Mouse (Mus musculus) liver, embryonic 14.5 days (tissue): Measurements from ENCODE around the gene Fam172a. TPM values are rescaled to one million over a fixed set of nuclear protein-coding genes. Genes with fewer than 3 reads are reported as not detected.
A peak's percentile ranks its signal among the peaks of the same experiment; 100 is the strongest.

Experiments used
- ATAC-seq: fragments of 200-750 bp; cut with Nextera tagmentation; 2 replicates; pipeline ENCODE4 v1.8.0; 2017; ENCODE audit warnings: moderate number of reproducible peaks, mild to moderate bottlenecking, moderate library complexity; ENCODE audit not compliant: insufficient read depth
- DNase-seq, 3 experiments: peaks; one replicate each; pipeline ENCODE4 v3.0.0-alpha.2; 2012 to 2013; ENCODE audit warnings: low read depth in 3 of 3, low spot score in 3 of 3
- H3K27ac ChIP-seq: fragments of 300-500 bp; sonication (generic); 2 replicates; pipeline ENCODE4 v1.5.1; 2014; ENCODE audit warnings: moderate library complexity, mild to moderate bottlenecking, control low read depth, inconsistent platforms
- H3K27me3 ChIP-seq: fragments of 300-500 bp; sonication (generic); 2 replicates; pipeline ENCODE4 v1.6.1; 2014; ENCODE audit warnings: mild to moderate bottlenecking, low read length, moderate library complexity; ENCODE audit not compliant: control insufficient read depth, insufficient read depth
- H3K36me3 ChIP-seq: fragments of 300-500 bp; sonication (generic); replicated peaks from 2 replicates; pipeline ENCODE4 v1.6.1; 2014; ENCODE audit warnings: low read depth; ENCODE audit not compliant: control insufficient read depth, insufficient read depth
- H3K4me1 ChIP-seq, 2 experiments: fragments of 200-500 bp in 1 of 2; fragments of 300-500 bp in 1 of 2; sonication (generic) in 1 of 2; replicated peaks; 2 replicates each; pipeline ENCODE4 v1.6.1; 2012 to 2014; ENCODE audit warnings: antibody characterized with exemption in 1 of 2, inconsistent platforms in 1 of 2, low read length in 1 of 2; ENCODE audit not compliant: control insufficient read depth in 2 of 2, insufficient read depth in 2 of 2
- H3K4me2 ChIP-seq: fragments of 300-500 bp; sonication (generic); 2 replicates; pipeline ENCODE4 v1.6.1; 2014; ENCODE audit warnings: low read depth, mild to moderate bottlenecking, control low read depth, moderate library complexity
- H3K4me3 ChIP-seq, 2 experiments: fragments of 200-500 bp in 1 of 2; fragments of 300-500 bp in 1 of 2; sonication (generic) in 1 of 2; 2 replicates each; pipeline ENCODE4 v1.5.1; 2012 to 2014; ENCODE audit warnings: low read depth in 2 of 2, low read length in 2 of 2, mild to moderate bottlenecking in 2 of 2, control low read depth in 1 of 2, inconsistent platforms in 1 of 2, moderate library complexity in 1 of 2; ENCODE audit not compliant: insufficient read depth in 1 of 2
- H3K9ac ChIP-seq: fragments of 300-500 bp; sonication (generic); replicated peaks from 2 replicates; pipeline ENCODE4 v1.6.1; 2014; ENCODE audit warnings: mild to moderate bottlenecking, control low read depth, moderate library complexity
- H3K9me3 ChIP-seq: fragments of 300-500 bp; sonication (generic); 2 replicates; pipeline ENCODE4 v1.6.1; 2016; ENCODE audit warnings: low read length, mixed read lengths; ENCODE audit not compliant: control insufficient read depth
- CTCF ChIP-seq: IDR thresholded peaks from 2 replicates; pipeline ENCODE4 v1.5.1; 2016; ENCODE audit warnings: antibody characterized with exemption, low read depth, control low read depth
- EP300 ChIP-seq: IDR thresholded peaks from 2 replicates; pipeline ENCODE4 v1.6.1; 2016; ENCODE audit warnings: antibody characterized with exemption, low read depth
- WGBS: fragments of 180-500 bp; shearing (Covaris S2); extraction: QIAGEN DNeasy Blood & Tissue Kit; methylation state at CpG from one replicate; pipeline ENCODE4 v1.1.7; 2014; ENCODE audit not compliant: insufficient replicate concordance; 5-methylcytosine and 5-hydroxymethylcytosine counted together
- polyA plus RNA-seq, 2 experiments: library from polyadenylated mRNA; depleted of rRNA in 1 of 2; stranded (reverse) in 1 of 2; unstranded in 1 of 2; fragments of >200 nt; fragmentation: Nextera tagmentation in 1 of 2; extraction: Ambion mirVana in 1 of 2; gene quantifications; 2 replicates each; pipeline versions ENCODE4 v1.2.1 to v1.2.3; 2012 to 2014

Fam172a gene
- polyA plus RNA-seq, 2 experiments = 2.8 to 8.0 TPM

GRCm38 (mm10) chr13:78184786-78185466 is 483.1 kb downstream of the Fam172a start:
- H3K27me3 ChIP-seq = peaks cover 87% of the 10 kb centered on the region
- H3K9ac ChIP-seq = no peak overlapping the region
- no peak overlapping the region for H3K27ac ChIP-seq
- ATAC-seq (no peak), DNase-seq (no peak)
- no peak overlapping the region for H3K4me2 ChIP-seq
- H3K4me1 ChIP-seq = no peaks in the 10 kb centered on the region
- TF ChIP-seq CTCF = no peak
- TF ChIP-seq EP300 = no peak
- no peak overlapping the region for H3K4me3 ChIP-seq
- no peaks in the 10 kb centered on the region for H3K36me3 ChIP-seq
- 5% methylated on average over 14 of the region's 14 CpGs for WGBS
- H3K9me3 ChIP-seq = no peaks in the 10 kb centered on the region

DNA sequence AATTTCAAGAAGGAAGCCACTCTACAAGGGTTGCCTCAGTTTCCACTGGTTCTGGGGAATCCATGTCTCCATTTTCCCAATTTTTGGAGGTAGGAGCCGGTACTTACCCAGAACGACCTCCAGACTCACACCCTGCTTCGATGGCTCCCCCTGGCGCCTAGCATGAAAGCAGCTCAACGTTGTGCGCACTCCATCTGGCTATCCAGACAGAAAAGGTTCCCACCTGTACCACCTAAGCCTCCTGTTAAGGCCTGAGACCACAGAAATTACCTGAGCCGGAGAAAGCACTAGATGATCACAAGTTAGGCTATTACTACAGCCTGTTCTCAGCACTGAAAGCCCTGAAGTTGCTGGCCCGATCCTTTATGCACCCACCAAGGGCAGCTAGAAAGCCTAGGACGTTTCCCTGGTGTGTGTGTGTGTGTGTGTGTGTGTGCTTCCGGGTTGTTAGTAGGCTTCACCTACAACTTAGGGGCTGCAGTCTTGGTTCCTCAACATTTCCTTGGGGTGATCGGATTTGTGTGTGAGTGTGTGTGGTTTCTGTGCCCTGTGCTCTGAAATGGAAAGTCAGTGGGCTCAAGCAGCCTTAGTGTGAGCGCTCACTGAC is 484.6 kb downstream of the Fam172a start:
- no peaks in the 10 kb centered on the region for H3K9me3 ChIP-seq
- H3K4me2 ChIP-seq = no peak overlapping the region
- DNase-seq = no peak
- H3K4me3 ChIP-seq = no peak overlapping the region
- TF ChIP-seq EP300 (no peak), CTCF (peak; percentile 54)
- no peak overlapping the region for H3K9ac ChIP-seq
- 8% methylated on average over 12 of the region's 12 CpGs for WGBS
- H3K27ac ChIP-seq = no peak overlapping the region
- no peak for ATAC-seq
- no peaks in the 10 kb centered on the region for H3K4me1 ChIP-seq
- peaks cover 86% of the 10 kb centered on the region for H3K27me3 ChIP-seq
- H3K36me3 ChIP-seq = no peaks in the 10 kb centered on the region

GRCm38 (mm10) chr13:78187833-78188232 is 486.0 kb downstream of the Fam172a start:
- Histone ChIP-seq H3K4me2 (no peak overlapping the region), H3K9me3 (no peaks in the 10 kb centered on the region), H3K27ac (no peak overlapping the region), H3K27me3 (peaks cover 80% of the 10 kb centered on the region), H3K4me1 (no peaks in the 10 kb centered on the region), H3K36me3 (no peaks in the 10 kb centered on the region), H3K9ac (no peak overlapping the region), H3K4me3 (no peak overlapping the region)
- TF ChIP-seq EP300 = no peak
- no peak for TF ChIP-seq CTCF
- no peak for DNase-seq
- no peak for ATAC-seq
- 12% methylated on average over 5 of the region's 5 CpGs for WGBS

DNA sequence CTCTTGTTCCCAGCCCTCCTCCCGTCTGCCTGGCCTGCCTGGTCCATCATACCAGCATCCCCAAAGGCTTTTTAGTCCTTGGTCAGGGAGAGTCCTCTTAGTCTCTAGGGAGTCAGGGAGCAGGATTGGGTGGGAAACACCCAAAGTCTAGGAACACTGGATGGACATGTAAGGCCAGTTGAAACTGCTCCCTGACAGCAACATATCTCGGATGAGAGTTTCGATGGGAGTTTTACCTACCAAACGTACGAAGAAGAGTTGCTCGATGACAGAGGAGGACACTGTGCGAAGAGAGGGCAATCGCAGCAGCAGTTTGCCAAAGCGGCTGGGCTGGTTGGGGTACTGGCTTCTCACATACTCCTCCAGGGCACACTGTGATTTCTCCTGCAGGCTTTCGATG is 487.8 kb downstream of the Fam172a start:
- no peak for DNase-seq
- Histone ChIP-seq H3K27me3 (peaks cover 84% of the 10 kb centered on the region), H3K4me3 (no peak overlapping the region), H3K36me3 (no peaks in the 10 kb centered on the region), H3K4me2 (no peak overlapping the region), H3K27ac (no peak overlapping the region), H3K4me1 (no peaks in the 10 kb centered on the region), H3K9ac (no peak overlapping the region), H3K9me3 (no peaks in the 10 kb centered on the region)
- WGBS = 14% methylated on average over 10 of the region's 10 CpGs
- TF ChIP-seq CTCF (no peak), EP300 (no peak)
- ATAC-seq = no peak

- DNase-seq (no peak), ATAC-seq (no peak)
- Histone ChIP-seq H3K27me3 (peaks cover 85% of the 10 kb centered on the region), H3K36me3 (no peaks in the 10 kb centered on the region), H3K4me2 (no peak overlapping the region), H3K27ac (no peak overlapping the region), H3K4me3 (no peak overlapping the region), H3K4me1 (no peaks in the 10 kb centered on the region), H3K9me3 (no peaks in the 10 kb centered on the region), H3K9ac (no peak overlapping the region)
- TF ChIP-seq CTCF (no peak), EP300 (no peak)
- WGBS = 8% methylated on average over 4 of the region's 4 CpGs
These were observed 491.4 kb downstream of the Fam172a start for GRCm38 (mm10) chr13:78193211-78193610.
